Mouse (Mus musculus): ENCODE data around the gene Epha10. TPM values are rescaled to one million over a fixed set of nuclear protein-coding genes. Genes with fewer than 3 reads are reported as not detected.
"Not testable (repeated sequence)": the region's sequence is repeated elsewhere in the genome, so short reads cannot be mapped to it uniquely, and the experiment has no call there.

Epha10 gene
- total RNA-seq, 2 experiments from 2014 or later = 4.5 to 4.9 TPM

- peak; percentile 26 for DNase-seq
Measured at GRCm38 (mm10) chr4:124894508-124895428, 14.1 kb downstream of the Epha10 start.

DNA sequence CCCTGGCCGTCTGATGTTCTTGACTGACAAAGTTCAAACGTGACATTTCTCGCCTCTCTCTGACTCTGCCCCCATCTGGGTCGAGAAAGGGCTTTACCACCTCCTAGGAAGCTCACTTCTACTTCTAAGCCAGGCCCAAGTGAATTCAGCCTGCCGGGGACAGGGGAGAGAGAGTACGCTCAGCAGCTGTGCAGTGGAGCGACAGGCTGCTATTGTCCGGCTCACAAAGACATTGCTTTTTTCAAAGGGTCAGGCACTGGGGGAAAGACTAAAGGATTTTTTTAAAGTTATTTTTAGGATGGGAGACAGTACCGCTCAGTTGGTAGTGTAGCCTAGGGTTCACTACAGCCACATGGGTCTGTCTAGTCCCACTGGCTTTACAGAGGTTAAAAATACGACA is 17.7 kb downstream of the Epha10 start:
- no peak for DNase-seq

GRCm38 (mm10) chr4:124899906-124900305 is 19.2 kb downstream of the Epha10 start:
- DNase-seq = no peak

- no peak for DNase-seq
Measured at GRCm38 (mm10) chr4:124905417-124905816, 24.7 kb downstream of the Epha10 start.

DNA sequence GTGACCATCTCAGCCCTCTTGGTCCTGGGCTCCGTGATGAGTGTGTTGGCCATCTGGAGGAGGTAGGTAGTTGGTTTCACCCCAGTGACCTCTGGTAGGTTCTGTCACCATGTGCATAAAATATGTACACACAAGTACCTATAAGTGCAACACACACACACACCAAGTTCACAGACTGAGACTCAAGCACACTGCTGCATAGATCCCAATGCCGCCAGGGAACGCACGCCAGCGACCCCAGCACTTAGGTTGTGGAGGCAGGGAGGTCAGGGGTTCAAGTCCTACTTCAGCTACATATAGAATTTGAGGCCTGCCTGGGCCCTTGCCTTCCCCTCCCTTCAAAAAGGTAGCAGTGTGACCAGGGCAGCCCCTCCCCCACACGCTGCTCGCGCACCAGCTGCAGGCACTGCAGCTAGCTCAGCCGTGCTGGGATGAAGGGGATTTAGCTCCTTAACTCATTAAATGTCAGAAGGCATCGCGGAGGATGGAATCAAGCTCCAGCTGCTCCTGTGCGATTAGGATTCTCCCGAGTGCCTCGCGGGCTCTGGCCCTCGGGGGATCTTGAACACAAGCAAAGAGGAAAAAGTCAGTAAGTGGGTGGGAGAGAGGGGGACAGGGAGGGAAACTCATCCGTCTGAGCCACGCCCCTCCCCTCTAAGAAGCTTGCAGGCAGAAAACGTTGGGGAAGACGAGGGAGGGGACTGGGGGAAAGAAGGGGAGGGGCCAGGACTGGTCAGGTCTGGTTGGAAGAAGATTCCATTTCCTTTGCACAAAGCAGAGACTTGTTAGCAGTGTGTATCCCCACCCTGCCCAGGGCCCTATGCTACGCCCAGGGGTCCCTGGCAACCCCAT is 25.5 kb downstream of the Epha10 start:
- peak; percentile 27 for DNase-seq

DNA sequence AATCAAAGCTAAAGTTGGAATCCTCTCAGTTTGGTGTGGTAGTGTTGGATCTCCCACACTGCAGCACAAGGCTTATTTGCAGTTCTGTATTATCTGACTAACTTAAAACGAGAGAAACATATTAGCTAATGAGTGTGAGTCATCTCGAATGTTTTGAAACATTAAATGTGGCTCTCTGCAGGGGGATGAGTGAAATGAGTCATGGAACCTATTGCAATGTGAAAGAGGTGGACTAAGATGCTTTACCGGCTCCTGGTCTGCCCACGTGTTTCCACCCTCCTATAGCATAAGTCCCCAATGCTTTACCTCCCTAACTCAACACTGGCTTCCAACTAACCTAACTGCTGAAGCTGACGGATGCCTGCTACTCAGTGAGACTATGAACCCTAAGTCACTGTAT is 47.4 kb downstream of the Epha10 start:
- DNase-seq = no peak

- DNase-seq = peak; percentile 95
Measured at GRCm38 (mm10) chr4:124936613-124937471, 56.1 kb downstream of the Epha10 start, which contains the start of gene 9930104L06Rik. Gene 9930104L06Rik (plus strand): TSS chr4:124937048.

DNA sequence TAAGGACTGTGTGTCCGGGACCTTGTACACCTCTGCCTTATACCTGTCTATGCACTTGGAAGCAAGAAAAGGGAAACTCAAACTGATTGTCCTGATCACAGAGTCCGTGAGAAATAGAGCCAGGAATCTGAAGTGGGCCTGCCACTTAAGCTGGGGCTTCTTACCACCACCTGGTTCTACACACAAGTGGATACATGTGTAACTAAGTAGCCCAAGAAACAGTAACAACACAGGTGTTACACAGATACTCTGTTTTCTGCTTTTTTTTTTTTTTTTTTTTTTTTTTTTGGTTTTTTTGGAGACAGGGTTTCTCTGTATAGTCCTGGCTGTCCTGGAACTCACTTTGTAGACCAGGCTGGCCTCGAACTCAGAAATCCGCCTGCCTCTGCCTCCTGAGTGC is 58.5 kb downstream of the Epha10 start, which contains the start of gene Cdca8:
Cdca8 (minus strand) TSS at position 101 of the 400 bp plus-strand sequence.
- DNase-seq = not testable (repeated sequence)

DNA sequence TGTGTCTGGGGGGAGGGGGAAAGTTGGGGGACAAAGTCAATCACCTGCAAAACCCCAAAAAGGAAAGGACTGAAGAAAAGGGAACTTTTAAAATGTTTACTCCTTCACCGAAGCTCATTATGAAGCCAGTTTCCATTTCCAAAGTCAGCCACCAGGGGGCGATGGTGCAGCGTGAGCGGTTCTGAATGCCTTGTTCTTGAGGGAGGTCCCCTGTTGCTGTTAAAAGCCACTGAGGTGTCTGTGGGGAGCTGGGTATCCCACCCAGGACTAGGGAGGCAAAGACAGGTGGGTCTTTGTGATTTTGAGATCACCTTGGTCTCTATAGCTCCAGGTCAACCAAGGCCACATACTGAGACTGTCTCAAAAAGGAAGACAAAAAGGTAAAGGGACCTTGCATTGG is 62.3 kb downstream of the Epha10 start:
- DNase-seq = peak; percentile 90

GRCm38 (mm10) chr4:124943781-124944180 is 63.1 kb downstream of the Epha10 start:
- DNase-seq = no peak

DNA sequence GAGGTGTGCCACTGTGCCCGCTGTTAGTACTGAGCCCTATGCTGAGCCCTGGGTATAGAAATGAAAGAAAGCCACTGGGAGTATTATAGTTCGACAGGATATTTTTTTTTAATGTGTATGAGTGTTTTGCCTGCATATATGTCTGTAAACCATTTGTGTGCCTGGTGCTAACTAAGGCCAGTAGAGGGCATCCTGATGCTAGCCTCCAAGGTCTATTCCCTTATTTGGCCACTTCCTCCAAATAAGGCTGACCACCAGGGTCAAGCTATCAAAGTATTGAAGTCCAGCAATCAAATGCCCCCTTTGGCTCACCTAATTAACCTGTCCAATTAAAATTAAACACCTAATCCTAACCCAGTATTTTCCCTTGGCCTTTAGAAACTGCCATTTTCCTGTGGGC is 64.3 kb downstream of the Epha10 start:
- no peak for DNase-seq

GRCm38 (mm10) chr4:124949488-124949887 is 68.8 kb downstream of the Epha10 start:
- peak; percentile 43 for DNase-seq

- no peak for DNase-seq
Measured at GRCm38 (mm10) chr4:124950181-124951035, 69.7 kb downstream of the Epha10 start.

DNA sequence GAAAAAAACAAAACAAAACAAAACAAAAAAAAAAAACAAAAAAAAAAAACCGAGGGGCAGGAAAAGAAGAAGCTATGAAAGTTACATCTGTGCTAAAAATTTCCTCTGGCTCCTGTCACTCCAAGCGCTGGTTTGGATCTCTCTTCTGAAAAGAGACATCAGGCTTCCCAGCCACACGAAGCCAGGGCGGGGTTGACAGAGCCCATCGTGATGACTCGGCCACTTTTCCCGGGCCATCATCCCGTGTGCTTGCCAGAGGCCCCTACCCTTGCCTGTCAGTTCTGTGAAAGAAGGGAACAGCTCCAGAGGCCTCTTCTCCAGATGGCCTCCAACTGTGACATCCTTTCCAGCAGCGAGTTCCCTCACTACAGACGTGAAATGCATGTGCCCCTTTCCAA is 70.3 kb downstream of the Epha10 start:
- no peak for DNase-seq

- no peak for DNase-seq
Measured at GRCm38 (mm10) chr4:124953546-124953945, 72.8 kb downstream of the Epha10 start.

DNA sequence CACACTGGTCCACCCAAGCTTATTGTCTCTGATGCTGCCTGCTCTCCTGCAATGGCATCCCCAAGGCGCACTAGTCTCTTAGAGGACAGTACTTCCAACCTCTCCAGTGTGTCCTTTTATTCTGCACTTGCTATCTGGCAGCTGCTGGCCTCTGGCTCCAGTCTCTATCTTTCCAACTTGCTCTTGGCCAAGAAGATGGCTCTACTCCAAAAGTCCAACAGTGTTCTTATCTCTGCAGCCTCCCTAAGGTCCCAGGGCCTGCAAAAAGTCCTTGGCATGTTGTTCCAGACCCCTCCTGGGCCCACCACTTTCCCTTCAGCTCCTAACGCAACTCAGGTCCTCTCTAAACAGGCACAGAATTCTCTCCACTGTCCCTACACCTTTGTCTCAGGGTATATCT is 76.6 kb downstream of the Epha10 start:
- no peak for DNase-seq

DNA sequence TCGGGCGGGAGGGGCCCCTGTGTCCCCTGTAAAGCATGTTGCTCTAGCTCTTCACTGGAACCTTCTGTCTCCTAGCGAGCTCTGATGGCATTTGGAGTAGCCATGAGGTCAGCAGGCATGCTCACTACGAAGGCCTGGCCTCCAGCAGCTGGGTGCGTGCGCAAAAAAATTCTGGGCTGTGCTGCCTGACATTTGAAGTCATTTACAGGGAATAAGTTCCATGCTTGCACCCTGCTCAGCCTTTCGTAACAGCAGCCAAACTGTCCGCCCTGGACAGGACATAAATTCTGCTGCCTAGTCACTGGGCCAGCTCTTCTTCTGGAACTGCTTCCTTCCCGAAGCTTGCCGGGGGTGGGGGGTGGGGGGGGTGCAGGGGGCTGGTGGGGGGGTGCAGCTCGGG is 78.4 kb downstream of the Epha10 start:
- DNase-seq = peak; percentile 72

DNA sequence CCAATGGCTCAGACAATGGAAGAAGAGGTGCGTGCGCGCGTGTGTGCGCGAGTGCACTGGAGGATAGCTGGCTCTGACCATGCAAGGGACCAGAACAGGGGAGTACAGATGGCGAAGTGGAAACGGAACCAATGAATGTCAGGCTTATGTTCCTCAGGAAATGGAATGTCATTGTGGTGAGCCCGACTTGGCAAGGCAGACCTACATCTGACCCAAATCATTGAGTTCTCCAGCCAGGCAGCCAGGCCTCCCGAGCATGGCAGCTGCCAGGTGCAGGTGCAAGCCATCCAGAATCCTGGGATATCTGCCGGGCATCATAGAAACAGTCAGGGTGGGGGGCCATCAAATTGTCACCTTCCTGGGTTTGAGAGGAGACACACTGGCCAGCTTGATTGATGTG is 80.2 kb downstream of the Epha10 start:
- no peak for DNase-seq

GRCm38 (mm10) chr4:124962576-124962975 is 81.9 kb downstream of the Epha10 start:
- DNase-seq = no peak

- DNase-seq = no peak
Measured at GRCm38 (mm10) chr4:124964912-124965599, 84.4 kb downstream of the Epha10 start.
